Comparison of ENCODE assay signal across 22 mouse cellular contexts in the genomic region with DNA sequence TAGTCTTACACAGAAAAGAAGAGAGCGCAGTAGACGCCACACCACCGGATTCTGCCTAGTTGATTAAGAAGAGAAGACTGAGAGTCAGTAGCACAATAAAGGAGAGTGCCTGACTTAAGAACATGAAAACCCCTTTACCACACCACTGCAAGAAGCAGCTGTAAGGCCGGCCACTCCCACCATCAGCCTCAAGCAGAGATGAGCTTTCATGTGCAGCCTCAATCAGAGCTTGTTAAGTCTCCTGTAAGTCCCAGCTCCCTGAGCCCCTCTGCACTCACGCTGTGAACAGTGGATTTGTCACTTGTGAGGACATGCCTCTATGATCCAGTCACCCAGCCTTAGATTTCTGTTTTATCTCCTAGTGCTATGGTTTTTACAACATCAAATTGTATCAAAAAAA.
"Had no signal": no experiment of that assay in that cellular context is flagged by ENCODE, and none has a peak within 500 bp of the region (broad histone marks: within the 10 kb centered on the region; RNA-seq: fewer than 3 reads in every experiment).

No protein-coding gene starts in this region.

- H3K27ac ChIP-seq: gastrocnemius, adult 2 months; heart, embryonic 13.5 days; heart, embryonic 15.5 days; hindbrain, embryonic 10.5 days; hindbrain, embryonic 12.5 days; hindbrain, embryonic 14.5 days; intestine, embryonic 15.5 days; limb, embryonic 13.5 days; limb, embryonic 15.5 days had no signal

- H3K4me3 ChIP-seq: gastrocnemius, adult 2 months; heart, embryonic 13.5 days; heart, embryonic 15.5 days; hindbrain, embryonic 10.5 days; hindbrain, embryonic 12.5 days; intestine, embryonic 15.5 days; limb, embryonic 13.5 days; limb, embryonic 15.5 days had no signal

- H3K36me3 ChIP-seq: heart, embryonic 13.5 days; heart, embryonic 15.5 days; hindbrain, embryonic 10.5 days; hindbrain, embryonic 12.5 days; intestine, embryonic 15.5 days; limb, embryonic 13.5 days; limb, embryonic 15.5 days had no signal

- H3K9me3 ChIP-seq: heart, embryonic 13.5 days; heart, embryonic 15.5 days; hindbrain, embryonic 10.5 days; hindbrain, embryonic 12.5 days; intestine, embryonic 15.5 days; limb, embryonic 13.5 days; limb, embryonic 15.5 days had no signal

- DNase-seq: forebrain, postnatal 0 days; gastrocnemius, adult 2 months; gastrocnemius, postnatal 10 days; gastrocnemius, postnatal 25 days; heart, adult 18-20 months; heart, postnatal 14 days; heart, postnatal 36 days; kidney, adult 18-20 months; kidney, adult 8-10 months; kidney, postnatal 10 days; kidney, postnatal 36 days; layer of hippocampus, adult 9-11 months; layer of hippocampus, postnatal 36 days; left cerebral cortex, postnatal 4 days had no signal

- H3K27me3 ChIP-seq: heart, embryonic 13.5 days; heart, embryonic 15.5 days; hindbrain, embryonic 12.5 days; intestine, embryonic 15.5 days; limb, embryonic 15.5 days had no signal
